Mouse (Mus musculus) liver, embryonic 16.5 days (tissue): ENCODE results near the gene Gm28042. TPM values are rescaled to one million over a fixed set of nuclear protein-coding genes. Genes with fewer than 3 reads are reported as not detected.

Experiments
- ATAC-seq: fragments of 200-750 bp; cut with Nextera tagmentation; 2 replicates; pipeline ENCODE4 v1.8.0; 2017; ENCODE audit warnings: low read depth, mild to moderate bottlenecking, moderate number of reproducible peaks, moderate library complexity
- H3K27ac ChIP-seq: fragments of 300-500 bp; sonication (generic); 2 replicates; pipeline ENCODE4 v1.5.1; 2014; ENCODE audit warnings: mild to moderate bottlenecking, low read length
- H3K27me3 ChIP-seq: fragments of 300-500 bp; sonication (generic); 2 replicates; pipeline ENCODE4 v1.6.1; 2014; ENCODE audit warnings: low read depth, low read length, mixed read lengths; ENCODE audit not compliant: control insufficient read depth, insufficient read depth
- H3K36me3 ChIP-seq: fragments of 300-500 bp; sonication (generic); 2 replicates; pipeline ENCODE4 v1.6.1; 2014; ENCODE audit warnings: mild to moderate bottlenecking; ENCODE audit not compliant: control insufficient read depth, insufficient read depth
- H3K4me1 ChIP-seq: fragments of 300-500 bp; sonication (generic); 2 replicates; pipeline ENCODE4 v1.6.1; 2014; ENCODE audit warnings: low read depth, low read length, mixed read lengths; ENCODE audit not compliant: control insufficient read depth
- H3K4me2 ChIP-seq: fragments of 300-500 bp; sonication (generic); 2 replicates; pipeline ENCODE4 v1.6.1; 2014; ENCODE audit warnings: low read depth, low read length, mixed read lengths
- H3K4me3 ChIP-seq: fragments of 300-500 bp; sonication (generic); 2 replicates; pipeline ENCODE4 v1.5.1; 2014; ENCODE audit warnings: low read depth, mild to moderate bottlenecking, low read length
- H3K9ac ChIP-seq: fragments of 300-500 bp; sonication (generic); 2 replicates; pipeline ENCODE4 v1.6.1; 2014; ENCODE audit warnings: low read depth, low read length
- H3K9me3 ChIP-seq: fragments of 300-500 bp; sonication (generic); replicated peaks from 2 replicates; pipeline ENCODE4 v1.6.1; 2016; ENCODE audit warnings: low read length; ENCODE audit not compliant: control insufficient read depth
- WGBS: fragments of 180-500 bp; shearing (Covaris S2); extraction: QIAGEN DNeasy Blood & Tissue Kit; methylation state at CpG from one replicate; pipeline ENCODE4 v1.1.7; 2014; ENCODE audit not compliant: insufficient replicate concordance; 5-methylcytosine and 5-hydroxymethylcytosine counted together
- polyA plus RNA-seq: library from polyadenylated mRNA; unstranded; fragments of >200 nt; fragmentation: Nextera tagmentation; extraction: Ambion mirVana; gene quantifications from 2 replicates; pipeline ENCODE4 v1.2.1, GENCODE M21; 2015

The Gm28042 gene
- polyA plus RNA-seq, 1 experiment from 2014 or later, result 1.1 TPM

- no peaks in the 10 kb centered on the region for H3K27me3 ChIP-seq
- no peaks in the 10 kb centered on the region for H3K9me3 ChIP-seq
- H3K4me1 ChIP-seq, result no peaks in the 10 kb centered on the region
- ATAC-seq, result no peak
- WGBS, result 52% methylated on average over 10 of the region's 10 CpGs
- no peak overlapping the region for H3K9ac ChIP-seq
- H3K36me3 ChIP-seq, result no peaks in the 10 kb centered on the region
- H3K27ac ChIP-seq, result no peak overlapping the region
- H3K4me2 ChIP-seq, result no peak overlapping the region
- no peak overlapping the region for H3K4me3 ChIP-seq
Observed at GRCm38 (mm10) chr2:120049632-120050274, 22.5 kb downstream of the Gm28042 start.

GRCm38 (mm10) chr2:120051405-120051804, 24.1 kb downstream of the Gm28042 start:
- Histone ChIP-seq H3K4me1 (no peaks in the 10 kb centered on the region), H3K9me3 (no peaks in the 10 kb centered on the region), H3K4me2 (no peak overlapping the region), H3K27ac (no peak overlapping the region), H3K9ac (no peak overlapping the region), H3K36me3 (no peaks in the 10 kb centered on the region), H3K4me3 (no peak overlapping the region), H3K27me3 (no peaks in the 10 kb centered on the region)
- 51% methylated on average over 6 of the region's 6 CpGs for WGBS
- no peak for ATAC-seq

DNA sequence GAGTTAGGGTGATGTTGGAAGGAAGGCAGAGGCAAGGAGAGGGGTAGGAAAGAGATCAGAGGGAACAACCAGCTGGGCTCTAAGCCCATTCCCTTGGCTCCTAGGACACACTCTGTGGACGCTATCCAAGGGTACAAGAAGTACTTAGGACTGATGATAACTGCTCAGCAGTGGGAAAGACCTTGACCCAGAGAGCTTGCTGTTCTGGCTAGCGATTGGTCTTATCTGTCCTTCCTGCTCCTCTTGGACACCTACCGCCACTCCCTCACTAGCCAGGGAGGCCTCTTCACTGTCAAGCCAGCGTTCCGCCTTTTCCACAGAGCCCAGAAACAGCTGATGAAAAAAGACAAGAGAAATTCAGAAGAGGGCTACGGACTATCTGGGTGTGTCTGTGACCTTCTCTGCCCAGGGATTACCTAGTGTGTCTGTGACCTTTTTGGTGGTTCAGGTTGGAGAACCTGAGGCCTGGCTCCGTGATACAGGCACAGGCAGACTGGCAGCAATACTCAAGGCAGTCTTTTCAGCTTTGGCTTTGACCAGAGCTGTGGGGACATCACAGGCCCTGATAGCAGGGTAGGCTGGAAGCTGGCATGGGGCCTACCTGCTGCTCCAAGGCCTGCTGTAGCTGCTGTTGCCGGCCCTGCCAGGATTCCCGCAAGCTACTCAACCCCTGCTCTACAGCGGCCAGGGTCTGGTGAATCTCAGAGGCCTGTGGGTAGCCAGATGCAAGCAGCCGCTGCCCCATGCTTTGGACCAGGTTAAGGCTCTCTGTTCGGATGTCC, 27.7 kb downstream of the Gm28042 start:
- Histone ChIP-seq H3K27ac (no peak overlapping the region), H3K9me3 (no peaks in the 10 kb centered on the region), H3K36me3 (no peaks in the 10 kb centered on the region), H3K27me3 (no peaks in the 10 kb centered on the region), H3K9ac (no peak overlapping the region), H3K4me2 (no peak overlapping the region), H3K4me3 (no peak overlapping the region), H3K4me1 (no peaks in the 10 kb centered on the region)
- ATAC-seq, result no peak
- 63% methylated on average over 12 of the region's 12 CpGs for WGBS

- Histone ChIP-seq H3K9me3 (no peaks in the 10 kb centered on the region), H3K27ac (no peak overlapping the region), H3K4me1 (no peaks in the 10 kb centered on the region), H3K36me3 (no peaks in the 10 kb centered on the region), H3K4me3 (no peak overlapping the region), H3K4me2 (no peak overlapping the region), H3K9ac (no peak overlapping the region), H3K27me3 (no peaks in the 10 kb centered on the region)
- WGBS, result 77% methylated on average over 10 of the region's 10 CpGs
- ATAC-seq, result no peak
Observed at GRCm38 (mm10) chr2:120055923-120056322, 28.6 kb downstream of the Gm28042 start.

GRCm38 (mm10) chr2:120058818-120059217, 31.5 kb downstream of the Gm28042 start:
- 57% methylated on average over 4 of the region's 4 CpGs for WGBS
- no peak overlapping the region for H3K4me3 ChIP-seq
- no peak for ATAC-seq
- no peak overlapping the region for H3K4me2 ChIP-seq
- no peaks in the 10 kb centered on the region for H3K4me1 ChIP-seq
- no peaks in the 10 kb centered on the region for H3K36me3 ChIP-seq
- H3K27ac ChIP-seq, result no peak overlapping the region
- no peaks in the 10 kb centered on the region for H3K27me3 ChIP-seq
- H3K9ac ChIP-seq, result no peak overlapping the region
- no peaks in the 10 kb centered on the region for H3K9me3 ChIP-seq

- Histone ChIP-seq H3K9ac (no peak overlapping the region), H3K9me3 (no peaks in the 10 kb centered on the region), H3K27me3 (no peaks in the 10 kb centered on the region), H3K27ac (no peak overlapping the region), H3K4me1 (no peaks in the 10 kb centered on the region), H3K4me3 (no peak overlapping the region), H3K36me3 (no peaks in the 10 kb centered on the region), H3K4me2 (no peak overlapping the region)
- 65% methylated on average over 3 of the region's 3 CpGs for WGBS
- ATAC-seq, result no peak
Observed at GRCm38 (mm10) chr2:120059466-120059865, 32.2 kb downstream of the Gm28042 start.

GRCm38 (mm10) chr2:120060190-120060589, 32.9 kb downstream of the Gm28042 start:
- WGBS, result 54% methylated on average over 6 of the region's 6 CpGs
- Histone ChIP-seq H3K4me1 (no peaks in the 10 kb centered on the region), H3K9me3 (no peaks in the 10 kb centered on the region), H3K4me2 (no peak overlapping the region), H3K9ac (no peak overlapping the region), H3K27ac (no peak overlapping the region), H3K27me3 (no peaks in the 10 kb centered on the region), H3K4me3 (no peak overlapping the region), H3K36me3 (no peaks in the 10 kb centered on the region)
- no peak for ATAC-seq

DNA sequence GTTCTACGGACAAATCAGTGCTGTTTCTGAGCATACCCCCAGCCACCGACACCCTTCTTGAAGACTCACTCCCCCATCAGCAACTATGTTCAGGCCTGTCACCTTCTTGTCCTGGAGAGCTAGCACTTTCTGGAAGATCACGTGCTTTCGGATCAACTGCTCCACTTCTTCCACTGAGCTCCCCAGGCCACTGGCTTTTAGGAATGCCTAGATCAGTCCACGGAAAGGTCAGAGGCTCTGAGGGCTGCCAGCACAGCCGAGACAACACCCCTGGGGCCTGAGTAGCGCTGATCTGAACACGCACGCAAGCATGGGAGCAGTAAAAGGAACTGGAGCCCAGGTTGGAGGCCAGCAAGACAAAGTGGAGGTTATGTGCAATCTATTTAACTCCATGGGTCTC, 33.4 kb downstream of the Gm28042 start:
- H3K27ac ChIP-seq, result no peak overlapping the region
- no peaks in the 10 kb centered on the region for H3K9me3 ChIP-seq
- 66% methylated on average over 9 of the region's 9 CpGs for WGBS

DNA sequence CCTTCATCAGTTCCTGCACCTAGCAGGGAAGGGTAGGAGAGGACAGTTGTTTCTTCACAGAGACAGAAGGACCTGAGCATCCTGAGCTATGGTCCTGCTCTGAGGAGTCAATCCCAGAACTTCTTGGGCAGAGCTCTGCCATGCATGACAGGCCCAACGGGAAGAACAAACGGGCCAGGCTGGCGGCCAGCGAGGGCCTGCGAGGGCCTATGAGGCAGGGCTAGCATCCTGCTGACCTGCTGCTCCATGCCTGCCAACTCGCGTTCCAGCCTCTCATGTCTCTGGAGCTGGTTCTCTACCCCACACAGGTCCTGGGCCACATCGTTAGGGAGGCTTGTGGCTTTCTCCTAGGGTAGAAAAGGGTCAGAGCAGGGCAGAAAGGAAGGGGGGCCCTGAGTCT, 35.0 kb downstream of the Gm28042 start:
- no peak overlapping the region for H3K27ac ChIP-seq

More for the DNA sequence above, 33.4 kb downstream of the Gm28042 start:
- H3K4me3 ChIP-seq, result no peak overlapping the region
- ATAC-seq, result no peak
- no peak overlapping the region for H3K4me2 ChIP-seq
- H3K4me1 ChIP-seq, result no peaks in the 10 kb centered on the region
- no peaks in the 10 kb centered on the region for H3K36me3 ChIP-seq
- no peaks in the 10 kb centered on the region for H3K27me3 ChIP-seq
- no peak overlapping the region for H3K9ac ChIP-seq

More for the DNA sequence above, 35.0 kb downstream of the Gm28042 start:
- Histone ChIP-seq H3K4me2 (no peak overlapping the region), H3K4me1 (no peaks in the 10 kb centered on the region), H3K4me3 (no peak overlapping the region), H3K27me3 (no peaks in the 10 kb centered on the region), H3K9ac (no peak overlapping the region), H3K9me3 (no peaks in the 10 kb centered on the region), H3K36me3 (no peaks in the 10 kb centered on the region)
- 67% methylated on average over 8 of the region's 8 CpGs for WGBS
- ATAC-seq, result no peak
